Mouse (Mus musculus) heart, embryonic 16.5 days (tissue): ENCODE measurements around the gene Vamp5. TPM values are rescaled to one million over a fixed set of nuclear protein-coding genes. Genes with fewer than 3 reads are reported as not detected.

Experiments used
- ATAC-seq: fragments of 200-750 bp; cut with Nextera tagmentation; replicated peaks from 2 replicates; pipeline ENCODE4 v1.8.0; 2017; ENCODE audit warnings: moderate number of reproducible peaks; ENCODE audit not compliant: insufficient read depth, low FRiP score; ENCODE audit errors: extremely low read depth
- H3K27ac ChIP-seq: fragments of 300-500 bp; sonication (generic); 2 replicates; pipeline ENCODE4 v1.5.1; 2014; ENCODE audit warnings: mild to moderate bottlenecking, low read length, control low read depth, moderate library complexity
- H3K27me3 ChIP-seq: fragments of 300-500 bp; sonication (generic); 2 replicates; pipeline ENCODE4 v1.6.1; 2014; ENCODE audit warnings: low read length, mixed read lengths; ENCODE audit not compliant: control insufficient read depth, insufficient read depth
- H3K36me3 ChIP-seq: fragments of 300-500 bp; sonication (generic); 2 replicates; pipeline ENCODE4 v1.6.1; 2014; ENCODE audit not compliant: control insufficient read depth, insufficient read depth
- H3K4me1 ChIP-seq: fragments of 300-500 bp; sonication (generic); 2 replicates; pipeline ENCODE4 v1.6.1; 2014; ENCODE audit warnings: low read length, mixed read lengths; ENCODE audit not compliant: control insufficient read depth, insufficient read depth
- H3K4me2 ChIP-seq: fragments of 300-500 bp; sonication (generic); 2 replicates; pipeline ENCODE4 v1.6.1; 2014; ENCODE audit warnings: low read depth, mild to moderate bottlenecking, control low read depth, low read length
- H3K4me3 ChIP-seq: fragments of 300-500 bp; sonication (generic); 2 replicates; pipeline ENCODE4 v1.5.1; 2014; ENCODE audit warnings: mild to moderate bottlenecking, control low read depth, low read length
- H3K9ac ChIP-seq: fragments of 300-500 bp; sonication (generic); 2 replicates; pipeline ENCODE4 v1.6.1; 2014; ENCODE audit warnings: low read length, control low read depth
- H3K9me3 ChIP-seq: fragments of 300-500 bp; sonication (generic); replicated peaks from 2 replicates; pipeline ENCODE4 v1.6.1; 2016; ENCODE audit warnings: low read length; ENCODE audit not compliant: control insufficient read depth
- WGBS: fragments of 180-500 bp; shearing (Covaris S2); extraction: QIAGEN DNeasy Blood & Tissue Kit; methylation state at CpG from one replicate; pipeline ENCODE4 v1.1.7; 2014; 5-methylcytosine and 5-hydroxymethylcytosine counted together
- polyA plus RNA-seq: library from polyadenylated mRNA; unstranded; fragments of >200 nt; fragmentation: Nextera tagmentation; extraction: Ambion mirVana; gene quantifications from 2 replicates; pipeline ENCODE4 v1.2.1, GENCODE M21; 2015

Vamp5 gene
- polyA plus RNA-seq, 1 experiment from 2014 or later = 40.1 TPM

GRCm38 (mm10) chr6:72396837-72397251, 16.6 kb upstream of the Vamp5 start:
- H3K9ac ChIP-seq = no peak overlapping the region
- WGBS = 70% methylated on average over 10 of the region's 10 CpGs
- no peaks in the 10 kb centered on the region for H3K36me3 ChIP-seq
- H3K27ac ChIP-seq = no peak overlapping the region
- no peaks in the 10 kb centered on the region for H3K27me3 ChIP-seq
- no peaks in the 10 kb centered on the region for H3K4me1 ChIP-seq
- no peak overlapping the region for H3K4me2 ChIP-seq
- ATAC-seq = no peak
- no peak overlapping the region for H3K4me3 ChIP-seq
- no peaks in the 10 kb centered on the region for H3K9me3 ChIP-seq

GRCm38 (mm10) chr6:72392341-72392740, 12.1 kb upstream of the Vamp5 start:
- Histone ChIP-seq H3K4me1 (peaks cover 20% of the 10 kb centered on the region), H3K27ac (no peak overlapping the region), H3K9me3 (no peaks in the 10 kb centered on the region), H3K9ac (no peak overlapping the region), H3K4me3 (no peak overlapping the region), H3K36me3 (0 out of 2 replicates have a peak, but pooled peaks cover 2% of the 10 kb centered on the region), H3K27me3 (no peaks in the 10 kb centered on the region), H3K4me2 (no peak overlapping the region)
- ATAC-seq = no peak
- whole genome bisulfite sequencing = 90% methylated on average over 5 of the region's 5 CpGs

- Histone ChIP-seq H3K4me1 (peaks cover 20% of the 10 kb centered on the region), H3K9ac (peak overlapping the region; percentile 89), H3K27ac (peak overlapping the region; percentile 98), H3K27me3 (no peaks in the 10 kb centered on the region), H3K4me3 (peak overlapping the region; percentile 70), H3K36me3 (peaks cover 8% of the 10 kb centered on the region; the same call in 1 of the 2 replicates), H3K9me3 (no peaks in the 10 kb centered on the region), H3K4me2 (peak overlapping the region; percentile 78)
- WGBS = 19% methylated on average over 12 of the region's 12 CpGs
- peak; percentile 74 for ATAC-seq
Observed at GRCm38 (mm10) chr6:72390795-72391521, 10.7 kb upstream of the Vamp5 start.

- WGBS = under 1% methylated on average over 33 of the region's 33 CpGs
- H3K4me1 ChIP-seq = peaks cover 20% of the 10 kb centered on the region
- H3K36me3 ChIP-seq = peaks cover 14% of the 10 kb centered on the region
- H3K9ac ChIP-seq = peak within 1 kb of the TSS; percentile 89
- H3K4me2 ChIP-seq = peak within 1 kb of the TSS; percentile 78
- no peaks in the 10 kb centered on the region for H3K27me3 ChIP-seq
- peak within 1 kb of the TSS; percentile 70 for H3K4me3 ChIP-seq
- ATAC-seq = peak; percentile 75
- peak within 1 kb of the TSS; percentile 98 for H3K27ac ChIP-seq
- H3K9me3 ChIP-seq = no peaks in the 10 kb centered on the region
Observed at GRCm38 (mm10) chr6:72389941-72390771, 9.9 kb upstream of the Vamp5 start, which contains the start of gene Vamp8. Gene Vamp8, minus strand, starts transcription at chr6:72390703.

- Histone ChIP-seq H3K4me2 (peak overlapping the region; percentile 78), H3K27ac (peak overlapping the region; percentile 98), H3K9me3 (no peaks in the 10 kb centered on the region), H3K27me3 (no peaks in the 10 kb centered on the region), H3K4me3 (peak overlapping the region; percentile 70), H3K36me3 (peaks cover 21% of the 10 kb centered on the region), H3K4me1 (peaks cover 20% of the 10 kb centered on the region), H3K9ac (peak overlapping the region; percentile 89)
- 4% methylated on average over 13 of the region's 13 CpGs for WGBS
- peak; percentile 24; the same call in 1 of the 2 replicates for ATAC-seq
Observed at GRCm38 (mm10) chr6:72389471-72389940, 9.2 kb upstream of the Vamp5 start.

GRCm38 (mm10) chr6:72388791-72389329, 8.6 kb upstream of the Vamp5 start:
- no peak for ATAC-seq
- Histone ChIP-seq H3K27ac (peak overlapping the region; percentile 98), H3K4me1 (peaks cover 20% of the 10 kb centered on the region), H3K36me3 (peaks cover 21% of the 10 kb centered on the region), H3K4me2 (peak overlapping the region; percentile 78), H3K4me3 (peak overlapping the region; percentile 70), H3K9me3 (no peaks in the 10 kb centered on the region), H3K9ac (peak overlapping the region; percentile 89), H3K27me3 (no peaks in the 10 kb centered on the region)
- WGBS = 79% methylated on average over 6 of the region's 6 CpGs

GRCm38 (mm10) chr6:72388266-72388665, 8.0 kb upstream of the Vamp5 start:
- Histone ChIP-seq H3K9me3 (no peaks in the 10 kb centered on the region), H3K27ac (no peak overlapping the region), H3K4me1 (peaks cover 20% of the 10 kb centered on the region), H3K36me3 (peaks cover 21% of the 10 kb centered on the region), H3K4me3 (no peak overlapping the region), H3K27me3 (no peaks in the 10 kb centered on the region), H3K4me2 (no peak overlapping the region; the same call in 1 of the 2 replicates), H3K9ac (no peak overlapping the region)
- WGBS = 69% methylated on average over 10 of the region's 10 CpGs
- no peak for ATAC-seq

GRCm38 (mm10) chr6:72387816-72388215, 7.5 kb upstream of the Vamp5 start:
- no peak for ATAC-seq
- H3K4me2 ChIP-seq = no peak overlapping the region
- H3K36me3 ChIP-seq = peaks cover 21% of the 10 kb centered on the region

More at GRCm38 (mm10) chr6:72387816-72388215, 7.5 kb upstream of the Vamp5 start:
- H3K9me3 ChIP-seq = no peaks in the 10 kb centered on the region
- H3K9ac ChIP-seq = no peak overlapping the region
- WGBS = 92% methylated on average over 3 of the region's 3 CpGs
- no peak overlapping the region for H3K4me3 ChIP-seq
- H3K27me3 ChIP-seq = no peaks in the 10 kb centered on the region
- no peak overlapping the region for H3K27ac ChIP-seq
- peaks cover 20% of the 10 kb centered on the region for H3K4me1 ChIP-seq
